Mouse (Mus musculus) left cerebral cortex, adult 2 months (tissue): ENCODE measurements around the gene Galr2. TPM values are rescaled to one million over a fixed set of nuclear protein-coding genes. Genes with fewer than 3 reads are reported as not detected.

ENCODE experiments used
- DNase-seq, 2 experiments: peaks; one replicate each; pipeline ENCODE4 v3.0.0; 2021 to 2022; ENCODE audit warnings: low spot score in 2 of 2, mixed read lengths in 1 of 2; ENCODE audit errors: extremely low spot score in 1 of 2
- H3K27ac ChIP-seq: fragments of 200-600 bp; 2 replicates; pipeline ENCODE4 v1.8.1; 2022
- H3K4me3 ChIP-seq: fragments of 200-600 bp; 2 replicates; pipeline ENCODE4 v1.8.1; 2022
- CTCF ChIP-seq: fragments of 200-600 bp; IDR thresholded peaks from 2 replicates; pipeline ENCODE4 v1.8.1; 2022; ENCODE audit warnings: antibody characterized with exemption, mild to moderate bottlenecking, moderate library complexity
- intact Hi-C: fragments of 180-260 bp; cut with DNase I; formaldehyde crosslinking; loops from one replicate; pipeline ENCODE4 v1.15.1; 2025
- total RNA-seq, 2 experiments: library from RNA; stranded (reverse); gene quantifications; 2 replicates each; pipeline ENCODE4 v1.2.3; 2021

The Galr2 gene
- total RNA-seq, 2 experiments from 2014 or later = not detected

DNA sequence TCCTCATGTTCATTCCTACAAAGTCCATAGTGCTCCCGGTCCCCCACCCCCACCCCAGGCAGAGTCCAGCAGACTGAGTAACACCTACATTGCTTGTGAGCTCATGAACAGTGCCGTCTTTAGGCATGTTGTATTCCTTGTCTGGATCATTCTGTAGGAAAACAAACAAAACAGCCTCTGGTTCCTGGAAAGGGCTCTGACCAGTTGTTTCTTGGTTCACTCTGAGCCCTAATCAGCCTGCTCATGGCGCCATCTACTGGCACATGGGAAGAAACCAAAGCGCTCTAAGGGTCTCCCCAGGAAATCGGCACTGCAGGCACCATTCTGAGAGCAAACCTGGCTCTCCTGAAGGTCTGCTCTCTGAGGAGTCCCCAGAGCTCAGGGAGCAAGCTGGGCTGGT, 13.6 kb downstream of the Galr2 start:
- no peak for DNase-seq
- intact Hi-C loops = loop anchor here (1.0 kb wide), 1 partner anchor 68 kb away; no protein-coding TSS in a partner anchor

DNA sequence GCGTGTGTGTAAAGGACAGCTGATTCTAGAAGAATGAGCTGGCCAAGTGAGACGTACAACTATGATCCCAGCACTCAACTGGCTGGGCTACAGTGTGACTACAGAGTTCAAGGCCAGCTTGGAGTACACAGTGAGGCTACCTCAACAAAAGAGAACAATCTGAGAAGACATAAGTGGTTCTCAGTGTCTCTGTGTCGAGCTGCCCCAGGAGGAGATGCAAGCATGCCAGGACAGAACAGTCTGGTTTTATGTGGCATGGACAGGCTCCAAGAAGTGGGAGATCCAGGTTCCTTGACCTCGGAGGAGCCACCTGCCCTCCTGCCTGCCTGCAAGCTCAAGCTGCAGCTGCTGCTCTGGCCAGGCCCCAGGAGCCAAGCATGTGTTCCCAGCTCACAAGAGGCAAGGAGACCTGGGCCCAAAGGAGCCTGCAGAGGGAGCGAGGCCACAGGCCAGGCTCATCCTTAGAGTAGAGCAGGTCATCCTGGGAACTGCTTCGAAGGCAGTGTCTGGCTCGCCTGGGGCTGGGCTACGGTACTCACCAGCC, 15.5 kb downstream of the Galr2 start:
- Histone ChIP-seq H3K4me3 (no peak overlapping the region), H3K27ac (no peak overlapping the region)
- no peak for DNase-seq
- intact Hi-C loops = no loop called here
- TF ChIP-seq CTCF = no peak

More for the DNA sequence above, 13.6 kb downstream of the Galr2 start:
- no peak overlapping the region for H3K27ac ChIP-seq
- H3K4me3 ChIP-seq = no peak overlapping the region
- TF ChIP-seq CTCF = peak; percentile 72

DNA sequence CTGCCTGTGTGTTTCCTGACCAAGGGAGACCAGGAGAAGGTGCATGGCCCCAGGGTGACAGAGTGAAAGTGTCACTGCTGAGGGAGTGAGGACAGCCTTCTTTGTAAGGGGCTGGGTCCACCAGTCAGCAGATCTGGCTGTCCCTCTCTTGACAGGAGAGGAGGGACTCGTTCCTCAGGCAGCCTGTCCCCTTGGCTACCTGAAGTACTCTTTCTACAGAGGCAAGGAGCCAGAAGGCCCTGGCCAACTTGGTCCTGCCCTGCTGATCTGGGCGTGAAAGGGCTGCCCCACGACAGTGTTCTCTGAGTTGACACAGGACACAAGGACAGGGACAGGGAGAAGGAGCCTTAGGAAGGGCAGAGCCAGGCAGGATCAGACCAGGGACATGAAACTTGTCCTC, 16.3 kb downstream of the Galr2 start:
- DNase-seq = no peak
- Histone ChIP-seq H3K4me3 (no peak overlapping the region), H3K27ac (no peak overlapping the region)
- intact Hi-C loops = no loop called here
- TF ChIP-seq CTCF = no peak

- Histone ChIP-seq H3K4me3 (no peak overlapping the region), H3K27ac (no peak overlapping the region)
- intact Hi-C loops = no loop called here
- no peak for TF ChIP-seq CTCF
- no peak for DNase-seq
Measured at GRCm38 (mm10) chr11:116298221-116298620, 17.5 kb downstream of the Galr2 start.

DNA sequence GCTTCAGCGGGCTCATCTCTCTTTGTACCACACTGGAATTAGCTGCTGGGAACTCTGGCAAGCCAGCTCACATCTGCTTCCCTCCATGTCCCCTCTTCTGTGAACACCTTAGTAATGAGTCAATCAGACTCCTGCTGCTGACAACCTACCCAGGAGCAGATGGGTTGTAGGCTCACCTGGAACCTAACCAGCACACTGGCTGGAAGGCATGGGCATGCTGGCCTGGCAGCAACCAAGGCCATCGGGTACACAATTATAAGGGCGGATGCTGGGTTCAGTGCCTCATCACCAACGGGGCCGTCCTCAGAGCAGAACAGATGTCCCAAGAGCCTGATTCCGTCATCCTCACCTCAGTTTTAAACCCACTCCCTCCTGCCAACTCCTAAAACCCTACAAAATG, 17.9 kb downstream of the Galr2 start:
- TF ChIP-seq CTCF = no peak
- Histone ChIP-seq H3K4me3 (no peak overlapping the region), H3K27ac (no peak overlapping the region)
- intact Hi-C loops = no loop called here
- no peak for DNase-seq

DNA sequence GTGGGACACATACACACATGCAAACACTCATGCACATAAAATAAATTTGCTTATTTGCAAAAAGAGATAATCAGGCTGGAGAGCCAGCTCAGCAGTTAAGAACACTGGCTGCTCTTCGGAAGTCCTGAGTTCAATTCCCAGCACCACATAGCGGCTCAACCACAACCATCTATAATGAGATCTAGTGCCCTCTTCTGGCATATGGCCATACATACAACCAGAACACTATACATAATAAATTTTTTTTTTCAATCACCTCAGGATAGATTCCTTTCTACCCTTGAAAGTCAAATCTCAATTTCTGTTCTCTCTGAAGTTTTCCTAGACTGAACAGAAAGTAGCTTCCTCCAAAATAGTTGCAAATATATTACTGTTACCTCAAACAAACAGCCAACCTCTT, 24.7 kb downstream of the Galr2 start:
- TF ChIP-seq CTCF = no peak; the same call in 1 of the 2 replicates
- intact Hi-C loops = no loop called here
- H3K27ac ChIP-seq = no peak overlapping the region
- DNase-seq = no peak
- peak overlapping the region; percentile 94 for H3K4me3 ChIP-seq

GRCm38 (mm10) chr11:116306126-116306982, 25.6 kb downstream of the Galr2 start:
- DNase-seq = peak; percentile 92
- peak overlapping the region; percentile 84 for H3K27ac ChIP-seq
- intact Hi-C loops = loop anchor here (1.0 kb wide), 1 partner anchor 32 kb away; the partner anchor contains the start of gene Srp68
- H3K4me3 ChIP-seq = peak overlapping the region; percentile 94
- TF ChIP-seq CTCF = no peak; the same call in 1 of the 2 replicates

- intact Hi-C loops = no loop called here
- peak within 1 kb of the TSS; percentile 94 for H3K4me3 ChIP-seq
- peak within 1 kb of the TSS; percentile 84 for H3K27ac ChIP-seq
- no peak for DNase-seq
- no peak for TF ChIP-seq CTCF
Measured at GRCm38 (mm10) chr11:116307019-116307725, 26.4 kb downstream of the Galr2 start, which contains the start of gene Exoc7. Gene Exoc7, minus strand, starts transcription at chr11:116307233.

- no peak overlapping the region for H3K27ac ChIP-seq
- TF ChIP-seq CTCF = no peak
- DNase-seq = no peak
- intact Hi-C loops = no loop called here
- H3K4me3 ChIP-seq = no peak overlapping the region
Measured at GRCm38 (mm10) chr11:116307762-116308531, 27.2 kb downstream of the Galr2 start.

- TF ChIP-seq CTCF = no peak
- no peak overlapping the region for H3K27ac ChIP-seq
- no peak for DNase-seq
- intact Hi-C loops = no loop called here
- no peak overlapping the region for H3K4me3 ChIP-seq
Measured at GRCm38 (mm10) chr11:116309601-116310000, 28.9 kb downstream of the Galr2 start.

DNA sequence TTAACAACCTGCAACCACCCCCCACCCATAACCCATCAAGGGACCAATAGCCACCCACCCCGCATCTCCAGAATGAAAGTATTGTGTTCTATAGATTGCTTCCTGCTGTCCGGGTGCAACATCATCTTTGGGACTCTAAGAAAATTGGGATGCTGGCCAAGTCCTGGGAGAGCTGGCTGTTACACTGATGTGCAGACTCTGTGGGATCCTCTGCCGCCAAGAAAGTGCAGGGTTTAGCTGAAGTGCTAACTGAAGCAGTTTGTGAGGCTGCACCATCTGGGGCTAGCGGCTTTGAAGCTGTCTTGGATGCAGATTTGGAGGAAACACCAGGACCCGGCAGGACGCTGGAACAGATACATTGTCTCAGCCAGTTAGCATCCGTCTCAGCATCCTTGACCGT, 30.4 kb downstream of the Galr2 start:
- intact Hi-C loops = no loop called here
- no peak for TF ChIP-seq CTCF
- H3K27ac ChIP-seq = no peak overlapping the region
- DNase-seq = no peak
- H3K4me3 ChIP-seq = no peak overlapping the region
